Mouse (Mus musculus): ENCODE results near the gene Wdr64. TPM values are rescaled to one million over a fixed set of nuclear protein-coding genes. Genes with fewer than 3 reads are reported as not detected.

The Wdr64 gene
- total RNA-seq (2017) = not detected in 2 replicates

DNA sequence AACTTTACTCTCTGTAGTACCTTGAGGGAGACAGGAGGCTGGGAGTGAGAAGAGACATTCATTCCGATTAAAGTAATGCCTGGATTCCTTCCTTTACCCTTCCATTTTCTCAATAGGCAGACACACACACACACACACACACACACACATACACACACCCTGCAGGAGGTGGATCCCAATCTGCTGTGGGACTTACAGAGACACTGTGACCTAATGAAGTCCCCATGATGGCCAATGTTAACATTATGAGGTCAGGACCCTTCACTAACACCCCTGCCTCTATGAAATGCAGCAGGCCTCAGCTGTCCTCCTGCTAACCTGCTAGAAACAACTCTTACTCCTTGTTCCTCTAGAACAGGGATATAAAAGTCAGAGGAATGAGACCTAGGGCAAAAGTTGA is at the start of gene Wdr64:
Wdr64 (plus strand) TSS at position 301 of the 400 bp plus-strand sequence.
- no peak for ATAC-seq (ENCODE audit: extremely low read depth, insufficient number of reproducible peaks, low FRiP score, poor library complexity, severe bottlenecking)

- ATAC-seq (ENCODE audit: extremely low read depth, insufficient number of reproducible peaks, low FRiP score, poor library complexity, severe bottlenecking) = no peak
These were observed 49.8 kb upstream of the Wdr64 start for GRCm38 (mm10) chr1:175648615-175649014.

- peak; percentile 88 for ATAC-seq (ENCODE audit: extremely low read depth, insufficient number of reproducible peaks, low FRiP score, poor library complexity, severe bottlenecking)
These were observed 38.5 kb upstream of the Wdr64 start for GRCm38 (mm10) chr1:175659900-175660299.

- ATAC-seq (ENCODE audit: extremely low read depth, insufficient number of reproducible peaks, low FRiP score, poor library complexity, severe bottlenecking) = peak; percentile 94
These were observed 29.6 kb upstream of the Wdr64 start for GRCm38 (mm10) chr1:175668666-175669405.

DNA sequence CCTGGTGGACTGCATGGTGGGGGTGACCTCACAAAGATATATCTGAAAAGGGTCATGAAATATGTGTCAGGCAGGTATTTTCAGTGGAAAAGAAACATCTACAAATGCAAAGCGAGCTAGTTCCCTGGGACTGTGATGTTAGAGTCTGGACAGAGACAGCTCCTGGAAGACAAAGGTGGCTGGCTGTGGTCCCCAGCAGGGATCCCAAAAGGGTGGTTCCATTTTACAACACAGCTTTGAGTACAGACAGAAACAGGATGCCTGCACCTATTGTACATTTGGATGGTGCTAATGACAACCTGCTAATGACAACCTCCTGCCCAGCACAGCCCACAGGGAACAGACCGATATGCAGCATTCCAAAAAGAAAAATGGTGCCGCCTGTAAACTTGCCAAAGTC is 28.9 kb upstream of the Wdr64 start:
- ATAC-seq (ENCODE audit: extremely low read depth, insufficient number of reproducible peaks, low FRiP score, poor library complexity, severe bottlenecking) = no peak

- no peak for ATAC-seq (ENCODE audit: extremely low read depth, insufficient number of reproducible peaks, low FRiP score, poor library complexity, severe bottlenecking)
These were observed 28.4 kb upstream of the Wdr64 start for GRCm38 (mm10) chr1:175670042-175670441.

GRCm38 (mm10) chr1:175671626-175672025 is 26.8 kb upstream of the Wdr64 start:
- no peak for ATAC-seq (ENCODE audit: extremely low read depth, insufficient number of reproducible peaks, low FRiP score, poor library complexity, severe bottlenecking)

- no peak for ATAC-seq (ENCODE audit: extremely low read depth, insufficient number of reproducible peaks, low FRiP score, poor library complexity, severe bottlenecking)
These were observed 24.6 kb upstream of the Wdr64 start for GRCm38 (mm10) chr1:175673563-175674325.

- no peak for ATAC-seq (ENCODE audit: extremely low read depth, insufficient number of reproducible peaks, low FRiP score, poor library complexity, severe bottlenecking)
These were observed 23.3 kb upstream of the Wdr64 start for GRCm38 (mm10) chr1:175675116-175675515.

DNA sequence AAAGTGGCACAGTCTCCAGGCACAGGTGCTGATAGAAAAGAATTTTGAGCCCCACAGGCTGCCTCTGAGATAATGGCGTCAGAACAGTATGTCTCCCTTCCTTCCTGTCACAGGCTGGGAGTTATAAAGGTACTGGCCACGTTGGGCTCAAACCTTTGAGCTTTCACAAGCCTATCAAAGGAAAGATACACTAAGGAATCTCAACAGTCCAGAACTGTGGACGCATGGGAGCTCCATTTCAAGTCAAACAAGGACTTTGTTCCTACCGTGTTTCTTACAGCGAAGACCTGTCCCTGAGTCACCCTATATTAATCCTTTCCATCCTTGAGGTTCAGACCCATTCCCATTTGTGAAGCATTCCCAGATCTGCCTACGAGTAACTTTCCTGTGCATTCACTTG is 20.9 kb upstream of the Wdr64 start:
- ATAC-seq (ENCODE audit: extremely low read depth, insufficient number of reproducible peaks, low FRiP score, poor library complexity, severe bottlenecking) = no peak

- ATAC-seq (ENCODE audit: extremely low read depth, insufficient number of reproducible peaks, low FRiP score, poor library complexity, severe bottlenecking) = no peak
These were observed 17.4 kb upstream of the Wdr64 start for GRCm38 (mm10) chr1:175680995-175681394.

- no peak for ATAC-seq (ENCODE audit: extremely low read depth, insufficient number of reproducible peaks, low FRiP score, poor library complexity, severe bottlenecking)
These were observed 6.6 kb upstream of the Wdr64 start for GRCm38 (mm10) chr1:175691686-175692245.

DNA sequence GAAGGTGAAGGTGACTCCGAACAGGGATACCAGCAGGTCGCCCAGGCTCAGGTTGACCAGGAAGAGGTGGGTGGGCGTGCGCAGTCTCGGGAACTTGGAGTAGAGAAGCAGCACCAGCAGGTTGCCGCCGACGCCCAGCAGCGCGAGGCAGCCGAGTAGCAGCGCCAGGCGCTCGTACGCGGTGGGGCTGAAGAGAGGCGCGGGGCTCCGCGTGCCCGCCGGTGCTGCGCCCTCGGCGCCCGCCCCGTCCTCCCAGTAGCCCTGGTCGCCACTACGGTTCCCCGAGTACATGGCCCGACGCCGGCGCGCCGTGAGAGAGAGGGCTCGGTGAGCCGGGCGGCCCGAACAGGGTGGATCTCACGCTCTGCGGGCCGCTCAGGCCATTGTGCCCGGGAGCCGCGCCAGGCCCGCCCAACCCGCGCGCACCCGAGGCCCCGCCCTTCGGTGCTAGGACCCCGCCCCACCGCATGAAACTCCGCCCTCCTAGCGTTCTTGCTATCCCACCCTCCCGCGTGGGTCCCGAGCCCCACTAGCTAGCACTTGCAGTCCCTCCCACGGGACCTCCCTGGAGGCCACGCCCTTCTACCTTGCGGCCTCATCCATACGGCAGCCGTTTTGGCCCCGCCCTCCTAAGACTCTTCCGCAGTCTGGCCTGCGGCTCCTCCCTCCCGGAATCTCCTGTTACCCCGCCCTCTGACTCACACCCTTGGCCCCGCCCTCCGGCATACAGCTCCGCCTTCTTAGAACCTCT is 6.0 kb upstream of the Wdr64 start, which contains the start of the genes Opn3 and Chml:
Opn3 (minus strand) TSS at position 531 of the 751 bp plus-strand sequence.
Chml (minus strand) TSS at position 656 of the 751 bp plus-strand sequence.
- peak; percentile 92 for ATAC-seq (ENCODE audit: extremely low read depth, insufficient number of reproducible peaks, low FRiP score, poor library complexity, severe bottlenecking)

DNA sequence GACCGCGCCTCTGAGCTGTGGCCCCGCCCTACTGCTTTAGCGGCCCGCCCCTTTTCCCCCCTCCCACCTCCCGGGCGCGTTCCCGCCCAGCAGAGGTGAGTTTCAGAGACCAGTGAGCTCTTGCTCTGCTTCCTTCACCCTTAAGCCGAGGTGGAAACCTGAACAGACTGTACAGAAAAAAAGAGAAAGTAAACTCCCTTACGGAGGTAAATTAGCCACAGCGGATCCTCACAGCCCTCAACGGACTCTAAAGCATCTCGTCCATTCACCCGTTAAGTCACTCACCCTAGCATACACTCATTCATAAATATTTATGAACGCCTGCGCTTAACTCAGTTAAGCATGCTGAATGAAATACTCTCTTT is 5.4 kb upstream of the Wdr64 start:
- no peak for ATAC-seq (ENCODE audit: extremely low read depth, insufficient number of reproducible peaks, low FRiP score, poor library complexity, severe bottlenecking)

- no peak for ATAC-seq (ENCODE audit: extremely low read depth, insufficient number of reproducible peaks, low FRiP score, poor library complexity, severe bottlenecking)
These were observed 4.9 kb upstream of the Wdr64 start for GRCm38 (mm10) chr1:175693429-175693960.

- no peak for ATAC-seq (ENCODE audit: extremely low read depth, insufficient number of reproducible peaks, low FRiP score, poor library complexity, severe bottlenecking)
These were observed 982 bp downstream of the Wdr64 start for GRCm38 (mm10) chr1:175699375-175699774.

DNA sequence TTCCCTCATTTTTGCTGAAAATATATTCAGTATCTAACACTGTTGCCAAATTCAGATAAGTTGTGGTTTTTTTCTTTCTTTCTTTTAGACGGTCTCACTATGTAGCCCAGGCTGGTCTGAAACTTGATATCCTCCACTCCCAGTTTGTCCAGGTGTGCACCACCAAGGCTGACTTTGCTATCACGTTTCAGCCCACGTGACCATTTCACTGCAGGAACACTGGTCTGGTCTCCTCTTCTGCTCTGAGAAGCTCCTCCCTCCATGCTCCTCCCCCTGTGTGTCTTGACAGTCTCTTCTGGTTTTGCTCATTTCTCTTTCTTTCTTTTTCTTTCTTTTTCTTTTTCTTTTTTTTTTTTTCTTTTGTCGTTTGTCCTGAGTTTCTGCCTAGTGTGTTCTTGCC is 1.4 kb downstream of the Wdr64 start:
- no peak for ATAC-seq (ENCODE audit: extremely low read depth, insufficient number of reproducible peaks, low FRiP score, poor library complexity, severe bottlenecking)

- ATAC-seq (ENCODE audit: extremely low read depth, insufficient number of reproducible peaks, low FRiP score, poor library complexity, severe bottlenecking) = no peak
These were observed 2.8 kb downstream of the Wdr64 start for GRCm38 (mm10) chr1:175701145-175701544.

- no peak for ATAC-seq (ENCODE audit: extremely low read depth, insufficient number of reproducible peaks, low FRiP score, poor library complexity, severe bottlenecking)
These were observed 9.2 kb downstream of the Wdr64 start for GRCm38 (mm10) chr1:175707599-175707998.
